Mouse (Mus musculus): ENCODE measurements around the gene Gtf2f2. TPM values are rescaled to one million over a fixed set of nuclear protein-coding genes. Genes with fewer than 3 reads are reported as not detected.

Gtf2f2 gene
- polyA plus RNA-seq (2012), result 0.42 and 0.58 TPM in 2 replicates

DNA sequence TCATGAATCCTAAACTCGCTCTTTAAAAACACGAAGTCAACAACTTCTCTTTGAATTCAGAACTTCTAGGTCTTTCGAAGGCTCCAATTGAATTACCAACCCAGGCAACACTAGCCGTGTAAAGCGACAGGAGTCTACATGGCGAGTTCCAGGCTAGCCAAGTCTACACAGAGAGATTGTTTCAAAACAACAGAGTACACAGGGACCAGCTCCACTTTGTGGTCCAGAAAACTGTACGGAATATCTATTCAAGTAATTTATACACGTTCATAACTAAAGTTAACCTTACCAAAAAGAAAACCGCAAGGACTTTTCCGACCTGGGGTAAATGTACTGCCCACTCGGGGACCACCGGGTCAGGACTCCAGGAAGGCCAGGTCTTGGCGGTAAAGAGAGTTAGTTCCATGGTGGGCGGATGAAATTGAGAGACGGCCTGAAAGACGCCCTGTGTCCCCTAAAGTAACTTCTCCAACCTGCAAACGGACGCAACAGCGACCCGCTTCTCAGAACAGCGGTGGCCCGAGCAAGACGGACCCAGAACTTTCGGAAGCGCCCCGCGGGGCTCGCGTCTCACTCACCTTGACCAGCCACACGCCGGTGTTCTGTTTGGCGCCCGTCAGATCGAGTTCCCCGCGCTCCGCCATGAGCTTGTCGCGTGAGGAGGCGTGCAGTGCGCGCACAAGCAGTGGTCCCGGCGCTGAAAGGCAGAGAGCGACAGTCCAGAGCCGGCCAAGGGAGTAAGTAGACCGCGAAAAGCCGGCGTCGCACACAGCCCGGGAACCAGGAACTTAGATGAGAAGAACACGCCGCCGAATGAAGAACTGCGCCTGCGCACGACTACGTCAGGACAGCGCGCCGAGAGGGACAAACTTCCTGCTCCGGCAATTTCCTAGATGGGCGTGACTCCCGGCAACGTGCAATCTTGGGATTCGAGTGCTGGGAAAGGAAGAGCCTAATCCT lies at the start of gene Gtf2f2:
Gene Gtf2f2 (minus strand): TSS at position 764 of the 960 bp plus-strand sequence.
- Histone ChIP-seq H3K4me3 (replicated peaks) (peak within 1 kb of the TSS; percentile 93), H3K36me3 (ENCODE audit: control insufficient read depth) (peaks cover 15% of the 10 kb centered on the region), H3K27me3 (ENCODE audit: control insufficient read depth) (no peaks in the 10 kb centered on the region), H3K4me1 (ENCODE audit: control insufficient read depth) (peaks cover 34% of the 10 kb centered on the region), H3K9me3 (ENCODE audit: control insufficient read depth, low read length) (no peaks in the 10 kb centered on the region)
- TF ChIP-seq GATA1 (IDR thresholded peaks at IDR 0.05; ENCODE audit: low read length) (no peak), TAL1 (IDR thresholded peaks at IDR 0.05; ENCODE audit: low read length) (no peak)

- Histone ChIP-seq H3K4me3 (replicated peaks) (no peak overlapping the region), H3K36me3 (ENCODE audit: control insufficient read depth) (no peaks in the 10 kb centered on the region), H3K4me1 (ENCODE audit: control insufficient read depth) (no peaks in the 10 kb centered on the region), H3K9me3 (ENCODE audit: control insufficient read depth, low read length) (no peaks in the 10 kb centered on the region), H3K27me3 (ENCODE audit: control insufficient read depth) (peaks cover 2% of the 10 kb centered on the region; the same call in 1 of the 2 replicates)
- TF ChIP-seq TAL1 (IDR thresholded peaks at IDR 0.05; ENCODE audit: low read length), result no peak
- TF ChIP-seq GATA1 (IDR thresholded peaks at IDR 0.05; ENCODE audit: low read length), result no peak
These were observed 48.8 kb upstream of the Gtf2f2 start for GRCm38 (mm10) chr14:76059441-76059840.

GRCm38 (mm10) chr14:76053726-76054125 lies 43.1 kb upstream of the Gtf2f2 start:
- Histone ChIP-seq H3K36me3 (ENCODE audit: control insufficient read depth) (no peaks in the 10 kb centered on the region), H3K9me3 (ENCODE audit: control insufficient read depth, low read length) (no peaks in the 10 kb centered on the region), H3K27me3 (ENCODE audit: control insufficient read depth) (peaks cover 2% of the 10 kb centered on the region; the same call in 1 of the 2 replicates), H3K4me1 (ENCODE audit: control insufficient read depth) (no peaks in the 10 kb centered on the region), H3K4me3 (replicated peaks) (no peak overlapping the region)
- no peak for TF ChIP-seq TAL1 (IDR thresholded peaks at IDR 0.05; ENCODE audit: low read length)

GRCm38 (mm10) chr14:76051966-76052365 lies 41.3 kb upstream of the Gtf2f2 start:
- Histone ChIP-seq H3K36me3 (ENCODE audit: control insufficient read depth) (no peaks in the 10 kb centered on the region), H3K4me3 (replicated peaks) (no peak overlapping the region), H3K9me3 (ENCODE audit: control insufficient read depth, low read length) (no peaks in the 10 kb centered on the region), H3K27me3 (ENCODE audit: control insufficient read depth) (no peaks in the 10 kb centered on the region), H3K4me1 (ENCODE audit: control insufficient read depth) (no peaks in the 10 kb centered on the region)
- no peak for TF ChIP-seq TAL1 (IDR thresholded peaks at IDR 0.05; ENCODE audit: low read length)
- no peak for TF ChIP-seq GATA1 (IDR thresholded peaks at IDR 0.05; ENCODE audit: low read length)

GRCm38 (mm10) chr14:76045767-76046166 lies 35.1 kb upstream of the Gtf2f2 start:
- Histone ChIP-seq H3K9me3 (ENCODE audit: control insufficient read depth, low read length) (no peaks in the 10 kb centered on the region), H3K27me3 (ENCODE audit: control insufficient read depth) (no peaks in the 10 kb centered on the region), H3K4me3 (replicated peaks) (no peak overlapping the region), H3K36me3 (ENCODE audit: control insufficient read depth) (no peaks in the 10 kb centered on the region), H3K4me1 (ENCODE audit: control insufficient read depth) (no peaks in the 10 kb centered on the region)
- no peak for TF ChIP-seq TAL1 (IDR thresholded peaks at IDR 0.05; ENCODE audit: low read length)

GRCm38 (mm10) chr14:76044164-76044557 lies 33.5 kb upstream of the Gtf2f2 start:
- Histone ChIP-seq H3K9me3 (ENCODE audit: control insufficient read depth, low read length) (no peaks in the 10 kb centered on the region), H3K36me3 (ENCODE audit: control insufficient read depth) (no peaks in the 10 kb centered on the region), H3K4me1 (ENCODE audit: control insufficient read depth) (no peaks in the 10 kb centered on the region), H3K4me3 (replicated peaks) (no peak overlapping the region), H3K27me3 (ENCODE audit: control insufficient read depth) (no peaks in the 10 kb centered on the region)
- TF ChIP-seq TAL1 (IDR thresholded peaks at IDR 0.05; ENCODE audit: low read length) (no peak), GATA1 (IDR thresholded peaks at IDR 0.05; ENCODE audit: low read length) (no peak)

GRCm38 (mm10) chr14:76043251-76044163 lies 32.8 kb upstream of the Gtf2f2 start:
- H3K4me1 ChIP-seq (ENCODE audit: control insufficient read depth), result no peaks in the 10 kb centered on the region
- no peaks in the 10 kb centered on the region for H3K27me3 ChIP-seq (ENCODE audit: control insufficient read depth)
- TF ChIP-seq GATA1 (IDR thresholded peaks at IDR 0.05; ENCODE audit: low read length) (no peak), TAL1 (IDR thresholded peaks at IDR 0.05; ENCODE audit: low read length) (no peak)
- no peaks in the 10 kb centered on the region for H3K9me3 ChIP-seq (ENCODE audit: control insufficient read depth, low read length)
- H3K4me3 ChIP-seq (replicated peaks), result no peak overlapping the region
- H3K36me3 ChIP-seq (ENCODE audit: control insufficient read depth), result no peaks in the 10 kb centered on the region

GRCm38 (mm10) chr14:76033221-76033637 lies 22.6 kb upstream of the Gtf2f2 start:
- TF ChIP-seq GATA1 (IDR thresholded peaks at IDR 0.05; ENCODE audit: low read length), result no peak
- TF ChIP-seq TAL1 (IDR thresholded peaks at IDR 0.05; ENCODE audit: low read length), result no peak
- no peaks in the 10 kb centered on the region for H3K27me3 ChIP-seq (ENCODE audit: control insufficient read depth)
- H3K9me3 ChIP-seq (ENCODE audit: control insufficient read depth, low read length), result no peaks in the 10 kb centered on the region
- H3K36me3 ChIP-seq (ENCODE audit: control insufficient read depth), result no peaks in the 10 kb centered on the region
- no peaks in the 10 kb centered on the region for H3K4me1 ChIP-seq (ENCODE audit: control insufficient read depth)
- H3K4me3 ChIP-seq (replicated peaks), result no peak overlapping the region

DNA sequence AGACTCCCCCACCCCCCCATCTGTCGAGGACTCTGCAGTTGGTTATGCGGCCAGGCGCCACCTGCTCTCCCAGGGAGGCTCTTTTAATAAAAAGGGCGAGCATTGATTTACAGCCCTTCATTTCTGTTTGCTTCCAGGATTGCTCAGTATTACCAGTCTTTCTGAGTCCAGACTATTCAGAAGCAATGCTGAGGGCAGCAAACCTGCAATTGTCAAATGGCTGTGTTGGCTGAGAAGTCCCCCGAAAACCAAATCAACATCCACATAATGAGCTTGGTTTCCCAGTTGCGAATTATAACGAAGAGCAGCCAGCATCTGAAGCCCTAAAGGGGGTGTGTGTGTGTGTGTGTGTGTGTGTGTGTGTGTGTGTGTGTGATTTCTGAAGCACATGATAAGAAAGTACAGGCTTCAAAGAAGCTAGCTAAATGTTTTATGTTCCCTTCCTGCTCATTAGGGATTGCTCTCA lies 22.0 kb upstream of the Gtf2f2 start:
- Histone ChIP-seq H3K36me3 (ENCODE audit: control insufficient read depth) (no peaks in the 10 kb centered on the region), H3K27me3 (ENCODE audit: control insufficient read depth) (no peaks in the 10 kb centered on the region), H3K4me3 (replicated peaks) (no peak overlapping the region), H3K4me1 (ENCODE audit: control insufficient read depth) (no peaks in the 10 kb centered on the region), H3K9me3 (ENCODE audit: control insufficient read depth, low read length) (no peaks in the 10 kb centered on the region)
- TF ChIP-seq GATA1 (IDR thresholded peaks at IDR 0.05; ENCODE audit: low read length) (no peak), TAL1 (IDR thresholded peaks at IDR 0.05; ENCODE audit: low read length) (no peak)

Measured in erythroblast, embryonic 14.5 days (primary cell).